Mouse (Mus musculus) midbrain, embryonic 12.5 days (tissue): ENCODE measurements at regions not wholly inside any gene's neighbourhood (a gene's known extent, or its start where the extent isn't known, plus 50 kb on each side); places are given as distances from the start of the nearest gene placed in this dataset. TPM values are rescaled to one million over a fixed set of nuclear protein-coding genes. Genes with fewer than 3 reads are reported as not detected.

Experiments
- ATAC-seq: fragments of 200-750 bp; cut with Nextera tagmentation; 2 replicates; pipeline ENCODE4 v1.8.0; 2017; ENCODE audit warnings: low read depth, moderate TSS enrichment, moderate library complexity; ENCODE audit not compliant: low FRiP score
- H3K27ac ChIP-seq: fragments of 300-500 bp; sonication (generic); replicated peaks from 2 replicates; pipeline ENCODE4 v1.5.1; 2016; ENCODE audit warnings: mild to moderate bottlenecking
- H3K27me3 ChIP-seq: fragments of 300-500 bp; sonication (generic); 2 replicates; pipeline ENCODE4 v1.6.1; 2016; ENCODE audit warnings: mild to moderate bottlenecking
- H3K36me3 ChIP-seq: fragments of 300-500 bp; sonication (generic); 2 replicates; pipeline ENCODE4 v1.6.1; 2016
- H3K4me1 ChIP-seq: fragments of 300-500 bp; sonication (generic); 2 replicates; pipeline ENCODE4 v1.6.1; 2016
- H3K4me2 ChIP-seq: fragments of 300-500 bp; sonication (generic); replicated peaks from 2 replicates; pipeline ENCODE4 v1.6.1; 2016; ENCODE audit warnings: mild to moderate bottlenecking, moderate library complexity
- H3K4me3 ChIP-seq: fragments of 300-500 bp; sonication (generic); 2 replicates; pipeline ENCODE4 v1.5.1; 2016; ENCODE audit warnings: mild to moderate bottlenecking
- H3K9ac ChIP-seq: fragments of 300-500 bp; sonication (generic); replicated peaks from 2 replicates; pipeline ENCODE4 v1.6.1; 2016; ENCODE audit warnings: mild to moderate bottlenecking, moderate library complexity
- H3K9me3 ChIP-seq: fragments of 300-500 bp; sonication (generic); 2 replicates; pipeline ENCODE4 v1.6.1; 2016; ENCODE audit warnings: mild to moderate bottlenecking
- WGBS: fragments of 180-500 bp; shearing (Covaris S2); methylation state at CpG from one replicate; pipeline ENCODE4 v1.1.7; 2016; 5-methylcytosine and 5-hydroxymethylcytosine counted together
- microRNA-seq: library from miRNA; unstranded; fragments of <30 nt; microRNA quantifications from one replicate; pipeline ENCODE4, GENCODE M21; 2017

DNA sequence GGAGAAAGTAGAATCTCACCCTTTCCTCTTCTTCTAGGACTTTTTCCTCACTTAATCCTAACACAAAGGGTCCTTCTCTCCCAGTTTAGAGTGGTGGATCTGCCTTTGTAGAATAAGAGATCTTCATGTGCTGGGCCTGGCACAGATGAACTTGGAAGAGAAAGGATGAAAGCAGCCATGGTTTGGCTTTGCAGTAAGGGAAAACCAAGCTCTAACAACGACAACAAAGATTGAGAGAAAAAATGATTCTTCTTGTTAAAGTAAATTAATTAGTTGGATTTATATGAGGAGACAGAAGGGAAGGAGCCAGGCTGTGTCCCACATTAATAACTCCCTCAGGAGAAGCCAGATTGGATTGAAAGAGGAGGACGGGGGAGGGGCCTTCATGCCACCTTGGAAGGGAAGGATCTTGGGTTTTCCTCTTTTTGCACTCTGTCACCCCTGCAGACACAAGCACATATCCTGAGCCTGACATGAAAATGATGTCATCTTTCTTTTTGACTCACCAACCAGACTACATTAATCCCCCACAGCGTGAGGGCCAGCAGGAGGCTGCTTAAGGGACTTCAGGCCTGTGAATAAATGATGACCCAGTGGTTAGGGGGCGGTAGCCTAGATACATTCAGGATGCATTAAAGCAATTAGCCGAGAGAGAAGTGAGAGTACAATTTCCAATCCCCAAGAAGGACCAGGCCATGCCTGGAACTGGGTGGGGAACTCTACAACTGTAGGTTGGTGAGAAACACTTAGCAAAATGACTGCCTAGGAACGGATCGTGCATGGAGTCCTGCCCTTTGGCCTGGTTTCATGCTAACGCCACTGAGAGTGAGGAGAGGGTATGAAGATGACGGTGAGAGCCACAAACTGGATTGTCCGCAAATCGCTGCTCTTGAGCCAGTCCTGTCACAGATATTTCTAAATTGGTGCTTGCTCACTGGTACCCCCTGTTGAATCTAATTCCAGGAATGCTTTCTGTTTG, 69.4 kb upstream of the Klf7 start:
- Histone ChIP-seq H3K36me3 (no peaks in the 10 kb centered on the region), H3K4me3 (no peak overlapping the region), H3K9ac (no peak overlapping the region), H3K4me2 (no peak overlapping the region), H3K4me1 (peaks cover 49% of the 10 kb centered on the region), H3K27ac (no peak overlapping the region; the same call in 1 of the 2 replicates), H3K27me3 (0 out of 2 replicates have a peak, but pooled peaks cover 3% of the 10 kb centered on the region), H3K9me3 (no peaks in the 10 kb centered on the region)
- ATAC-seq: peak; percentile 66
- WGBS: 48% methylated on average over 11 of the region's 11 CpGs

DNA sequence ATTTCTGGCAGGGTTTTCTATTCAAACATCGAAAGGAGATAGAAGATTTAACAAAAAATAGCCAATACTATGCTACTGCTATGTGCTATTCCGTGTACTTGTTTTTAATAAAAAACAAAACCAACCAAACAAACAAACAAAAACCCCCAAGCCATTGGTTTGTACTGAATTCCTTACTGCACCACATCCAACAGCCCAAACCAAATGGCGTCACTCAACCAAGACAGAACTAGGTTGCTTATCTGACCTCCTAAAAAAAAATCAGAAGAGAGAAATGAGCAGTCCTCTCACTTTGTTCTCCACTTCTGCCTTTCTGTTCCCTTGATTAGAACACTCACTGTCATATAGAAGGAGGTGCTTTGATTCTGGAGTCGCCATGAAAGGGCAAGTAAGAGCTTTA, 68.6 kb upstream of the Klf7 start:
- H3K4me2 ChIP-seq: no peak overlapping the region
- no peak overlapping the region for H3K4me3 ChIP-seq
- no peaks in the 10 kb centered on the region for H3K9me3 ChIP-seq
- no peak for ATAC-seq
- H3K27ac ChIP-seq: no peak overlapping the region
- H3K9ac ChIP-seq: no peak overlapping the region
- 76% methylated on average over 4 of the region's 4 CpGs for WGBS
- H3K4me1 ChIP-seq: peaks cover 44% of the 10 kb centered on the region
- 0 out of 2 replicates have a peak, but pooled peaks cover 3% of the 10 kb centered on the region for H3K27me3 ChIP-seq
- no peaks in the 10 kb centered on the region for H3K36me3 ChIP-seq

DNA sequence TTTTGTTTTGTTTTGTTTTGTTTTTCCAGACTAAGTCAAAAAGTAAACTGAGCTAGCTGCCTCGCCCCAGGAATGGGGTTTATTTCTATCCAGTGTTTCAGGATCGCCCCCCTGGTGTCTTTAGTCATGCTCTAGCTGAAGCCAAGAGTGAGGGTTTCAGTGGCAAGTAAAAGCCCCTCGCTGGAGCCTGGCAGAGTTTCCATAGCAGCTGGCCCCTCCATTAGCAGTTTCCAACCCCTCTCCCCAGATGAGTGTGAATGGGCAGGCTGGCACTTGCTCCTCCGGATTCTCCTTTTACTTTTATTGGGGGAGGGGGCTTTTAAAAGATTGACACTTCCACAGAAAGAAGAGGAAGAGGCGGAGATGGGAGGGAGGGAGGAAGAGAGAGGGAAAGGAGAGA, 68.0 kb upstream of the Klf7 start:
- 17% methylated on average over 5 of the region's 5 CpGs for WGBS
- Histone ChIP-seq H3K4me1 (peaks cover 42% of the 10 kb centered on the region), H3K27ac (no peak overlapping the region), H3K4me2 (no peak overlapping the region), H3K4me3 (no peak overlapping the region), H3K27me3 (0 out of 2 replicates have a peak, but pooled peaks cover 3% of the 10 kb centered on the region), H3K36me3 (no peaks in the 10 kb centered on the region), H3K9ac (0 out of 2 replicates have a peak overlapping the region, but pooled peaks have one; percentile 20), H3K9me3 (0 out of 2 replicates have a peak, but pooled peaks cover 4% of the 10 kb centered on the region)
- no peak for ATAC-seq

DNA sequence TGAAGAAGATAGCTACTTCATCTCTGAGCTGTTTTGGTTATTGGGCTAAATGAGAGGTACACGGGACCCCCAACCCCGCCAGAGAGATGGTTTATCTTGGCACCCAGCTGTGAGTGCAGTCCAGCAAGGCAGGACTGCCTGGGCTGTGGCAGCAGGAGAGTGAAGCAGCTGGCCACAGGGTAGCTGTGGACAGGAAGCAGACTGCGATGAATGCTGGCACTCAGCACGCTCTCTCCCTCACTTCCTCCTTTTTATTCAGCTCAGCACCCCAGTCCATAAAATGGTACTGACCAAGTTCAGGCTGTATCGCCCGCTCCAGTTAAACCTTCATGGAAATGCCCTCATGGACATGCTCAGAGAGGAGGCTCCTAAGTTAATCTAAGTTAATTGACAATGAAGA, 67.4 kb upstream of the Klf7 start:
- whole genome bisulfite sequencing: 42% methylated on average over 6 of the region's 6 CpGs
- H3K4me1 ChIP-seq: peaks cover 42% of the 10 kb centered on the region
- no peak for ATAC-seq
- no peak overlapping the region for H3K27ac ChIP-seq
- H3K9me3 ChIP-seq: 0 out of 2 replicates have a peak, but pooled peaks cover 4% of the 10 kb centered on the region
- H3K9ac ChIP-seq: no peak overlapping the region
- H3K27me3 ChIP-seq: 0 out of 2 replicates have a peak, but pooled peaks cover 3% of the 10 kb centered on the region
- no peak overlapping the region for H3K4me3 ChIP-seq
- no peak overlapping the region for H3K4me2 ChIP-seq
- no peaks in the 10 kb centered on the region for H3K36me3 ChIP-seq

DNA sequence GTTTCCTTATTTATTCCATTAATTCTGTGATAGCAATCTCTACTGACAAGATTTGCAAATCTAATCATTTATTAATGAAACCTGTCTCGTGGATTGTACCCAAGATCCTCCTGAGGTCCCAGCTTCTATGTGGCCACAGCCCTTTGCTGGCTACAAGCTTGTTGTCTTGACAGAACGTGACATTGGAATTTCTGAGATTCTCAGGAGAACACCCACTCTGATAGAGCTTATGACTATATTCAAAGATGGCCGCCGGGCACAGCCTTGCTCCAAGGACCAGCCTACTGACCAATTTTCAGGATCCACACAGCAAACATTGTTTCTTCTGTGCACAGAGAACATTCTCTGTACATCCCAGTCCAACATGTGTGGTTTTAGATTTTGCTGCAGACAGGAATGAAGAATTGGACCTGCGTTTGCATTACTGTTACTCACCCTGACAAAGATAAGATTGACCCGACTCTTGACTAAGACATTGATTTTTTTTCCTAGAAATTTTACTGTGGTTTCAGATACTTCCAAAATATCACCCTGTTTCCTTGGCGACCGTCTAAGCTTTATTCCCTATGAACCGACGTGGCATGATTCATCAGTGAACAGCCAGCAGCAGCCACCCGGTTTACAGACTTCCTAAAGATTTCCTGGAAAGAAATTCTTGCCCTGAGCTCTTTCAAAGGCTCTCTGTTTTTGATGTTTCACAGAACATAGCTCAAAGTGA, 65.9 kb upstream of the Klf7 start:
- Histone ChIP-seq H3K9ac (no peak overlapping the region), H3K4me2 (no peak overlapping the region), H3K9me3 (0 out of 2 replicates have a peak, but pooled peaks cover 4% of the 10 kb centered on the region), H3K27ac (peak overlapping the region; percentile 46; the same call in 1 of the 2 replicates), H3K27me3 (0 out of 2 replicates have a peak, but pooled peaks cover 3% of the 10 kb centered on the region), H3K36me3 (no peaks in the 10 kb centered on the region), H3K4me3 (no peak overlapping the region), H3K4me1 (peaks cover 38% of the 10 kb centered on the region)
- no peak for ATAC-seq
- WGBS: 77% methylated on average over 11 of the region's 11 CpGs

DNA sequence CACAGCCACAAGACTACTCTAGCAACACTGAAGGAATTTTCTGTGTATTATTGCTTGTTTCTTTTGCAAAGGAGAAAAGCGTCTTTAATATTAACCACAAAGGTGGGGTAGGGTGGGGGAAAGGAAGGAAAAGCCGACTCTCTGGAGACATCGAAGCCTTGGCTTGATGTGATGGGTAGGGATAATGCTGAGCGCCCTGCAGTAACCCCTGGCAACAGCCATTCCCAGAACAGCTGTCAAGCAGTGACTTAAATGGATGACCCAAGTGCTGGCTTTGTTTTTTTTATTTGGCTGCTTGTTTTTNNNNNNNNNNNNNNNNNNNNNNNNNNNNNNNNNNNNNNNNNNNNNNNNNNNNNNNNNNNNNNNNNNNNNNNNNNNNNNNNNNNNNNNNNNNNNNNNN, 51.6 kb upstream of the Klf7 start:
- Histone ChIP-seq H3K9me3 (no peaks in the 10 kb centered on the region), H3K36me3 (no peaks in the 10 kb centered on the region), H3K4me2 (no peak overlapping the region), H3K27me3 (no peaks in the 10 kb centered on the region), H3K27ac (peak overlapping the region; percentile 42; the same call in 1 of the 2 replicates), H3K4me3 (no peak overlapping the region), H3K9ac (no peak overlapping the region), H3K4me1 (peaks cover 24% of the 10 kb centered on the region; the same call in 1 of the 2 replicates)
- no peak for ATAC-seq
- WGBS: 37% methylated on average over 4 of the region's 4 CpGs

DNA sequence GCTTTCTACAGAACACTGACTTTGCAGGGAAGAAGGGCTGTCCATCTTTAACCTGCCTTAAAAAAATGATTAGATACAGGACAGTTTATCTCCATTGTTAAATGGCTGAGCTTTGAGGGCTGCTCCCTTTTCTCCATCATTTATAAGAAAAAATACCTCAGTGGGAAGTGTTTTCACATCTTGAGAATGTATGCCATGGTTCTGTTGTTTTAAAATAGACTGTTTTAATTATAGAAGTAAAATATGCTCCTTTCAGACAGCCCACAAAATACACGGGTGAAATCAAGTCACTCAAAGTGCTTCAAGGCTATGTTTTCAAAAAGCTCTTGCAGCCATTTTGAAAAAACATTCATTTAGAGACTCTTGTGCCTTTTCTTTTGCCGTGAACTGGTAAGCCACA, 50.0 kb upstream of the Klf7 start:
- Histone ChIP-seq H3K27me3 (no peaks in the 10 kb centered on the region), H3K4me2 (no peak overlapping the region), H3K4me1 (peaks cover 24% of the 10 kb centered on the region; the same call in 1 of the 2 replicates), H3K27ac (0 out of 2 replicates have a peak overlapping the region, but pooled peaks have one; percentile 10), H3K9me3 (no peaks in the 10 kb centered on the region), H3K9ac (no peak overlapping the region), H3K36me3 (no peaks in the 10 kb centered on the region), H3K4me3 (no peak overlapping the region)
- 51% methylated on average over 2 of the region's 2 CpGs for WGBS
- ATAC-seq: no peak

Small RNAs in the stretch of these regions (microRNA-seq; reads per million reads assigned to microRNA genes)
- gene Gm25748: not detected
